Mouse (Mus musculus) hindbrain, embryonic 15.5 days (tissue): Measurements from ENCODE around the gene Ggta1. TPM values are rescaled to one million over a fixed set of nuclear protein-coding genes. Genes with fewer than 3 reads are reported as not detected.

Source experiments
- ATAC-seq: fragments of 200-750 bp; cut with Nextera tagmentation; 2 replicates; pipeline ENCODE4 v1.8.0; 2017; ENCODE audit warnings: low read depth, moderate number of reproducible peaks, moderate TSS enrichment; ENCODE audit not compliant: low FRiP score
- H3K27ac ChIP-seq: fragments of 300-500 bp; sonication (generic); replicated peaks from 2 replicates; pipeline ENCODE4 v1.5.1; 2015; ENCODE audit warnings: mild to moderate bottlenecking, inconsistent platforms
- H3K27me3 ChIP-seq: fragments of 300-500 bp; sonication (generic); 2 replicates; pipeline ENCODE4 v1.6.1; 2015; ENCODE audit warnings: control low read depth, inconsistent platforms
- H3K36me3 ChIP-seq: fragments of 300-500 bp; sonication (generic); 2 replicates; pipeline ENCODE4 v1.6.1; 2015; ENCODE audit warnings: control low read depth, inconsistent platforms
- H3K4me1 ChIP-seq: fragments of 300-500 bp; sonication (generic); replicated peaks from 2 replicates; pipeline ENCODE4 v1.6.1; 2015; ENCODE audit warnings: control low read depth, inconsistent platforms
- H3K4me2 ChIP-seq: fragments of 300-500 bp; sonication (generic); 2 replicates; pipeline ENCODE4 v1.6.1; 2015; ENCODE audit warnings: moderate library complexity, mild to moderate bottlenecking, inconsistent platforms
- H3K4me3 ChIP-seq: fragments of 300-500 bp; sonication (generic); 2 replicates; pipeline ENCODE4 v1.5.1; 2015; ENCODE audit warnings: mild to moderate bottlenecking, inconsistent platforms
- H3K9ac ChIP-seq: fragments of 300-500 bp; sonication (generic); 2 replicates; pipeline ENCODE4 v1.6.1; 2015; ENCODE audit warnings: inconsistent platforms
- H3K9me3 ChIP-seq: fragments of 300-500 bp; sonication (generic); 2 replicates; pipeline ENCODE4 v1.6.1; 2016; ENCODE audit warnings: control low read depth, inconsistent platforms
- WGBS: fragments of 180-500 bp; shearing (Covaris S2); methylation state at CpG from one replicate; pipeline ENCODE4 v1.1.7; 2015; 5-methylcytosine and 5-hydroxymethylcytosine counted together
- polyA plus RNA-seq: library from polyadenylated mRNA; unstranded; fragments of >200 nt; fragmentation: Nextera tagmentation; extraction: Ambion mirVana; gene quantifications from 2 replicates; pipeline ENCODE4 v1.2.1, GENCODE M21; 2015

The Ggta1 gene
- polyA plus RNA-seq, 1 experiment from 2014 or later, result 7.8 TPM

GRCm38 (mm10) chr2:35423711-35424339 is 39.2 kb downstream of the Ggta1 start:
- 98% methylated on average over 1 of the region's 1 CpGs for WGBS
- no peak for ATAC-seq
- no peak overlapping the region for H3K9ac ChIP-seq
- H3K4me1 ChIP-seq, result no peaks in the 10 kb centered on the region
- no peaks in the 10 kb centered on the region for H3K9me3 ChIP-seq
- no peak overlapping the region for H3K4me3 ChIP-seq
- H3K27me3 ChIP-seq, result no peaks in the 10 kb centered on the region
- H3K4me2 ChIP-seq, result no peak overlapping the region
- H3K36me3 ChIP-seq, result no peaks in the 10 kb centered on the region
- no peak overlapping the region for H3K27ac ChIP-seq

- WGBS, result 92% methylated on average over 3 of the region's 3 CpGs
- no peaks in the 10 kb centered on the region for H3K36me3 ChIP-seq
- no peak overlapping the region for H3K4me2 ChIP-seq
- ATAC-seq, result no peak
- H3K9me3 ChIP-seq, result no peaks in the 10 kb centered on the region
- no peak overlapping the region for H3K9ac ChIP-seq
- H3K4me1 ChIP-seq, result no peaks in the 10 kb centered on the region
- no peaks in the 10 kb centered on the region for H3K27me3 ChIP-seq
- no peak overlapping the region for H3K27ac ChIP-seq
- no peak overlapping the region for H3K4me3 ChIP-seq
Measured at GRCm38 (mm10) chr2:35422384-35422783, 40.6 kb downstream of the Ggta1 start.

GRCm38 (mm10) chr2:35420681-35421080 is 42.4 kb downstream of the Ggta1 start:
- no peaks in the 10 kb centered on the region for H3K36me3 ChIP-seq
- H3K4me2 ChIP-seq, result no peak overlapping the region
- no peaks in the 10 kb centered on the region for H3K9me3 ChIP-seq
- ATAC-seq, result no peak
- H3K27ac ChIP-seq, result no peak overlapping the region
- H3K27me3 ChIP-seq, result no peaks in the 10 kb centered on the region
- H3K4me3 ChIP-seq, result no peak overlapping the region
- no peaks in the 10 kb centered on the region for H3K4me1 ChIP-seq
- WGBS, result 82% methylated on average over 1 of the region's 1 CpGs
- no peak overlapping the region for H3K9ac ChIP-seq

GRCm38 (mm10) chr2:35419671-35420070 is 43.4 kb downstream of the Ggta1 start:
- no peak for ATAC-seq
- Histone ChIP-seq H3K9ac (no peak overlapping the region), H3K4me1 (no peaks in the 10 kb centered on the region), H3K36me3 (no peaks in the 10 kb centered on the region), H3K9me3 (no peaks in the 10 kb centered on the region), H3K4me2 (no peak overlapping the region), H3K27me3 (no peaks in the 10 kb centered on the region), H3K27ac (no peak overlapping the region), H3K4me3 (no peak overlapping the region)
- 98% methylated on average over 2 of the region's 2 CpGs for WGBS

- WGBS, result 92% methylated on average over 4 of the region's 4 CpGs
- Histone ChIP-seq H3K4me2 (no peak overlapping the region), H3K4me3 (no peak overlapping the region), H3K27ac (no peak overlapping the region), H3K27me3 (no peaks in the 10 kb centered on the region), H3K4me1 (no peaks in the 10 kb centered on the region), H3K9me3 (no peaks in the 10 kb centered on the region), H3K9ac (no peak overlapping the region), H3K36me3 (no peaks in the 10 kb centered on the region)
- no peak for ATAC-seq
Measured at GRCm38 (mm10) chr2:35419243-35419642, 43.8 kb downstream of the Ggta1 start.

- Histone ChIP-seq H3K4me1 (no peaks in the 10 kb centered on the region), H3K36me3 (no peaks in the 10 kb centered on the region), H3K27me3 (no peaks in the 10 kb centered on the region), H3K4me3 (no peak overlapping the region), H3K4me2 (no peak overlapping the region), H3K27ac (no peak overlapping the region), H3K9ac (no peak overlapping the region), H3K9me3 (no peaks in the 10 kb centered on the region)
- 81% methylated on average over 1 of the region's 1 CpGs for WGBS
- ATAC-seq, result no peak
Measured at GRCm38 (mm10) chr2:35417231-35417630, 45.8 kb downstream of the Ggta1 start.

DNA sequence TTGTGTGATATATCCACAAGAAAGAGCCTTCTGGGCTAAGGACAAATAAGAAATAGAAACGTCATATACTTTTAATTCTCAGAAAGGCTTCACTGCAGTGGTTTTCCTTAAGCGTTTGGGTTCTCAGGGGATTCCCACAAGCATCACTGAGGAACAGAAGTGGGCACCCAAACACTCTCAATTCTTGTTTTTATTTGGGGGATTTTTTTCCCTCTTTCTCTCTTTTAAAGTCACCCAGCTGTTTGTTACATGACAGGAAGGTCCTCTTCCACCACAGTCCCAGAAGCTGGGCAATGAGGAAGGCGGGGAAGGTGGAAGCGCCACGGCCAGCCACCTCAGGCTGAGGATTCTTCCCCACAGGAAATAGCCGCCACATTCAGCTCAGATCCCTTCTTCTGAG is 46.6 kb downstream of the Ggta1 start:
- H3K9me3 ChIP-seq, result no peaks in the 10 kb centered on the region
- H3K4me3 ChIP-seq, result no peak overlapping the region
- no peak for ATAC-seq
- no peak overlapping the region for H3K4me2 ChIP-seq
- no peak overlapping the region for H3K9ac ChIP-seq
- no peaks in the 10 kb centered on the region for H3K27me3 ChIP-seq
- H3K4me1 ChIP-seq, result no peaks in the 10 kb centered on the region
- H3K36me3 ChIP-seq, result no peaks in the 10 kb centered on the region
- H3K27ac ChIP-seq, result no peak overlapping the region
- WGBS, result 87% methylated on average over 6 of the region's 6 CpGs

GRCm38 (mm10) chr2:35412810-35413209 is 50.2 kb downstream of the Ggta1 start:
- Histone ChIP-seq H3K4me2 (no peak overlapping the region), H3K9me3 (no peaks in the 10 kb centered on the region), H3K27ac (no peak overlapping the region), H3K9ac (no peak overlapping the region), H3K4me1 (no peaks in the 10 kb centered on the region), H3K36me3 (no peaks in the 10 kb centered on the region), H3K4me3 (no peak overlapping the region), H3K27me3 (no peaks in the 10 kb centered on the region)
- ATAC-seq, result no peak
- WGBS, result 100% methylated on average over 3 of the region's 3 CpGs

GRCm38 (mm10) chr2:35412246-35412645 is 50.8 kb downstream of the Ggta1 start:
- no peaks in the 10 kb centered on the region for H3K27me3 ChIP-seq
- H3K36me3 ChIP-seq, result no peaks in the 10 kb centered on the region
- H3K4me3 ChIP-seq, result no peak overlapping the region
- H3K27ac ChIP-seq, result no peak overlapping the region
- no peak for ATAC-seq
- no peak overlapping the region for H3K9ac ChIP-seq
- 85% methylated on average over 2 of the region's 2 CpGs for WGBS
- no peaks in the 10 kb centered on the region for H3K4me1 ChIP-seq
- H3K4me2 ChIP-seq, result no peak overlapping the region
- no peaks in the 10 kb centered on the region for H3K9me3 ChIP-seq

- no peaks in the 10 kb centered on the region for H3K36me3 ChIP-seq
- no peak for ATAC-seq
- H3K9me3 ChIP-seq, result no peaks in the 10 kb centered on the region
- no peak overlapping the region for H3K4me3 ChIP-seq
- no peaks in the 10 kb centered on the region for H3K27me3 ChIP-seq
- H3K9ac ChIP-seq, result no peak overlapping the region
- H3K27ac ChIP-seq, result no peak overlapping the region
- 84% methylated on average over 10 of the region's 10 CpGs for WGBS
- no peak overlapping the region for H3K4me2 ChIP-seq
- H3K4me1 ChIP-seq, result no peaks in the 10 kb centered on the region
Measured at GRCm38 (mm10) chr2:35411640-35412190, 51.3 kb downstream of the Ggta1 start.

DNA sequence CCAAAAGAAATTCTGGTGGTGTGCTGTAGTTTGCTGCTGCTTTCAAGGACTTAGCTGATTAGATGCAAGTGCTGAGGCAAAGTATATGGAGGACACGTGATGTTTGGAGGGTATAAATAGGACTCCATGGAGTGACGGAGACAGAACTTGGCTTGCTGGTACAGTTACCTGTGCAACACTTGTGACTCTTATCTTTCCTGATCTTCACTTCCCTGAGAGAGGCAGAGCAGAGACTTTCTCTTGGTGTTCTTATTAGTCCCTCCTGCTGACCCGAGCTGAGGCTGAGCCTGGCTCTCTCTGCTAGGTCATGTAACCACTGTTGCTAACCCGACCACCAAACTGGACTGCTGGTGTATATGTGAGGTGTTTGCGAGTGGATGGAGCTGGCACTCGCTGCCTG is 53.6 kb downstream of the Ggta1 start:
- no peak overlapping the region for H3K9ac ChIP-seq
- whole genome bisulfite sequencing, result 90% methylated on average over 6 of the region's 6 CpGs
- H3K9me3 ChIP-seq, result no peaks in the 10 kb centered on the region

GRCm38 (mm10) chr2:35408409-35409110 is 54.5 kb downstream of the Ggta1 start:
- 87% methylated on average over 5 of the region's 5 CpGs for WGBS
- no peaks in the 10 kb centered on the region for H3K27me3 ChIP-seq
- H3K9me3 ChIP-seq, result no peaks in the 10 kb centered on the region
- H3K4me3 ChIP-seq, result no peak overlapping the region
- H3K4me1 ChIP-seq, result no peaks in the 10 kb centered on the region
- H3K27ac ChIP-seq, result no peak overlapping the region
- H3K36me3 ChIP-seq, result no peaks in the 10 kb centered on the region
- ATAC-seq, result no peak
- no peak overlapping the region for H3K9ac ChIP-seq
- H3K4me2 ChIP-seq, result no peak overlapping the region

More for the DNA sequence above, 53.6 kb downstream of the Ggta1 start:
- no peaks in the 10 kb centered on the region for H3K36me3 ChIP-seq
- ATAC-seq, result no peak
- no peak overlapping the region for H3K4me2 ChIP-seq
- no peaks in the 10 kb centered on the region for H3K27me3 ChIP-seq
- no peak overlapping the region for H3K27ac ChIP-seq
- no peak overlapping the region for H3K4me3 ChIP-seq
- no peaks in the 10 kb centered on the region for H3K4me1 ChIP-seq
